In genomic region chr12:79241985-79242384, GRCm38 (mm10) we compare ENCODE assay signal across 28 mouse cellular contexts. TPM values are rescaled to one million over a fixed set of nuclear protein-coding genes. Genes with fewer than 3 reads are reported as not detected.
DNase-seq lines count a peak whose midpoint lies in the region; ATAC-seq and TF ChIP-seq lines count a peak whose summit lies in the region.
"Had no signal": no experiment of that assay in that cellular context is flagged by ENCODE, and none has a peak within 500 bp of the region (broad histone marks: within the 10 kb centered on the region; RNA-seq: fewer than 3 reads in every experiment).

No protein-coding gene starts in this region.

- 71% methylated on average over 2 of the region's 2 CpGs for WGBS in liver, embryonic 15.5 days (ENCODE audit: insufficient replicate concordance)
- 76% methylated on average over 2 of the region's 2 CpGs for WGBS in liver, embryonic 12.5 days (ENCODE audit: insufficient replicate concordance)
- 68% methylated on average over 2 of the region's 2 CpGs for WGBS in liver, postnatal 0 days (ENCODE audit: insufficient replicate concordance)
- WGBS in liver, embryonic 11.5 days = 84% methylated on average over 2 of the region's 2 CpGs
- 96% methylated on average over 2 of the region's 2 CpGs for WGBS in hindbrain, embryonic 12.5 days

- no peak overlapping the region for H3K4me3 ChIP-seq in liver, embryonic 15.5 days (replicated peaks)
- no peak overlapping the region for H3K4me3 ChIP-seq in liver, embryonic 12.5 days
- no peak overlapping the region for H3K4me3 ChIP-seq in liver, postnatal 0 days (ENCODE audit: low read depth, low read length)
- H3K4me3 ChIP-seq in liver, embryonic 11.5 days (ENCODE audit: low read depth, low read length) = no peak overlapping the region
- no peak overlapping the region for H3K4me3 ChIP-seq in hindbrain, embryonic 12.5 days
- H3K4me3 ChIP-seq: embryonic facial prominence, embryonic 13.5 days; embryonic facial prominence, embryonic 15.5 days; erythroblast, embryonic 14.5 days; forebrain, embryonic 10.5 days; forebrain, embryonic 12.5 days had no signal

- no peak overlapping the region for H3K4me2 ChIP-seq in liver, embryonic 15.5 days
- H3K4me2 ChIP-seq in liver, embryonic 12.5 days = no peak overlapping the region
- H3K4me2 ChIP-seq in liver, postnatal 0 days (ENCODE audit: low read depth, low read length) = no peak overlapping the region
- H3K4me2 ChIP-seq in liver, embryonic 11.5 days = no peak overlapping the region
- H3K4me2 ChIP-seq in hindbrain, embryonic 12.5 days (replicated peaks) = no peak overlapping the region
- H3K4me2 ChIP-seq: embryonic facial prominence, embryonic 13.5 days; embryonic facial prominence, embryonic 15.5 days; forebrain, embryonic 12.5 days had no signal

- no peak overlapping the region for H3K27ac ChIP-seq in liver, embryonic 15.5 days (replicated peaks)
- H3K27ac ChIP-seq in liver, embryonic 12.5 days = no peak overlapping the region
- 0 out of 2 replicates have a peak overlapping the region, but pooled peaks have one; percentile 16 for H3K27ac ChIP-seq in liver, postnatal 0 days (ENCODE audit: low read depth)
- H3K27ac ChIP-seq in liver, embryonic 11.5 days (ENCODE audit: low read depth, low read length) = no peak overlapping the region
- no peak overlapping the region for H3K27ac ChIP-seq in hindbrain, embryonic 12.5 days
- H3K27ac ChIP-seq: embryonic facial prominence, embryonic 13.5 days; embryonic facial prominence, embryonic 15.5 days; forebrain, embryonic 10.5 days; forebrain, embryonic 12.5 days had no signal

- no peaks in the 10 kb centered on the region; the same call in 1 of the 2 replicates for H3K4me1 ChIP-seq in liver, embryonic 15.5 days (replicated peaks)
- H3K4me1 ChIP-seq in liver, embryonic 12.5 days = no peaks in the 10 kb centered on the region
- H3K4me1 ChIP-seq in liver, postnatal 0 days (ENCODE audit: insufficient read depth) = peaks cover 4% of the 10 kb centered on the region; the same call in 1 of the 2 replicates
- no peaks in the 10 kb centered on the region for H3K4me1 ChIP-seq in liver, embryonic 11.5 days (replicated peaks; ENCODE audit: control insufficient read depth, insufficient read depth, low read length)
- H3K4me1 ChIP-seq in hindbrain, embryonic 12.5 days = no peaks in the 10 kb centered on the region
- H3K4me1 ChIP-seq: embryonic facial prominence, embryonic 13.5 days; embryonic facial prominence, embryonic 15.5 days; forebrain, embryonic 10.5 days; forebrain, embryonic 12.5 days had no signal

- no peak for DNase-seq in liver, postnatal 0 days
- no peak for DNase-seq in liver, embryonic 11.5 days (ENCODE audit: low spot score)
- DNase-seq in yolk sac, embryonic 10.5 days (ENCODE audit: low spot score) = peak; percentile 31
- DNase-seq: adrenal gland, adult 8-10 months; adrenal gland, postnatal 14 days; adrenal gland, postnatal 36 days; B cell, adult 2 months; cerebellum, adult 11-12 months; cerebellum, adult 2 months; cerebellum, adult 9-10 months; cerebellum, postnatal 10 days; cerebellum, postnatal 36 days; embryo, embryonic 11 days had no signal

- H3K36me3 ChIP-seq in liver, embryonic 15.5 days (replicated peaks) = peaks cover 90% of the 10 kb centered on the region
- H3K36me3 ChIP-seq in liver, embryonic 12.5 days = peaks cover 93% of the 10 kb centered on the region
- H3K36me3 ChIP-seq in liver, postnatal 0 days (replicated peaks; ENCODE audit: insufficient read depth, low read length) = peaks cover 89% of the 10 kb centered on the region
- peaks cover 28% of the 10 kb centered on the region for H3K36me3 ChIP-seq in liver, embryonic 11.5 days (ENCODE audit: control insufficient read depth, insufficient read depth, low read length)
- H3K36me3 ChIP-seq in hindbrain, embryonic 12.5 days = peaks cover 89% of the 10 kb centered on the region

- TF ChIP-seq EP300 in liver, postnatal 0 days (IDR thresholded peaks at IDR 0.05; ENCODE audit: low read depth) = no peak

- H3K9ac ChIP-seq in liver, embryonic 15.5 days = no peak overlapping the region
- no peak overlapping the region for H3K9ac ChIP-seq in liver, embryonic 12.5 days
- H3K9ac ChIP-seq in liver, postnatal 0 days (replicated peaks) = no peak overlapping the region
- no peak overlapping the region for H3K9ac ChIP-seq in liver, embryonic 11.5 days (ENCODE audit: low read depth, low read length)
- no peak overlapping the region for H3K9ac ChIP-seq in hindbrain, embryonic 12.5 days
- H3K9ac ChIP-seq: embryonic facial prominence, embryonic 13.5 days; embryonic facial prominence, embryonic 15.5 days; forebrain, embryonic 12.5 days had no signal

- ATAC-seq in liver, embryonic 15.5 days (ENCODE audit: insufficient read depth) = peak; percentile 47; the same call in 1 of the 2 replicates
- ATAC-seq in liver, embryonic 12.5 days = no peak
- peak; percentile 76 for ATAC-seq in liver, postnatal 0 days
- ATAC-seq in liver, embryonic 11.5 days (replicated peaks; ENCODE audit: low FRiP score) = no peak
- no peak for ATAC-seq in hindbrain, embryonic 12.5 days (ENCODE audit: low FRiP score)
- ATAC-seq: activated CD4-positive, CD25-positive, alpha-beta regulatory T cell, adult 4 months; CD4-positive, CD25-positive, alpha-beta regulatory T cell, adult 4 months; forebrain, embryonic 14.5 days; forebrain, embryonic 16.5 days; Patski had no signal

- no peaks in the 10 kb centered on the region for H3K9me3 ChIP-seq in liver, embryonic 15.5 days (replicated peaks)
- H3K9me3 ChIP-seq in liver, embryonic 12.5 days (replicated peaks) = no peaks in the 10 kb centered on the region
- no peaks in the 10 kb centered on the region for H3K9me3 ChIP-seq in liver, postnatal 0 days (ENCODE audit: low read length)
- H3K9me3 ChIP-seq in liver, embryonic 11.5 days (ENCODE audit: control insufficient read depth, low read length) = no peaks in the 10 kb centered on the region
- no peaks in the 10 kb centered on the region for H3K9me3 ChIP-seq in hindbrain, embryonic 12.5 days (replicated peaks)
- H3K9me3 ChIP-seq: embryonic facial prominence, embryonic 13.5 days; embryonic facial prominence, embryonic 15.5 days; forebrain, embryonic 10.5 days; forebrain, embryonic 12.5 days; G1E had no signal

- no peak for TF ChIP-seq CTCF in liver, postnatal 0 days (IDR thresholded peaks at IDR 0.05; ENCODE audit: low read depth)

- H3K27me3 ChIP-seq in liver, embryonic 15.5 days = no peaks in the 10 kb centered on the region
- no peaks in the 10 kb centered on the region for H3K27me3 ChIP-seq in liver, embryonic 12.5 days (replicated peaks)
- H3K27me3 ChIP-seq in liver, postnatal 0 days (ENCODE audit: insufficient read depth, low read length) = no peaks in the 10 kb centered on the region
- H3K27me3 ChIP-seq in liver, embryonic 11.5 days (replicated peaks; ENCODE audit: control insufficient read depth, insufficient read depth, low read length) = no peaks in the 10 kb centered on the region
- no peaks in the 10 kb centered on the region for H3K27me3 ChIP-seq in hindbrain, embryonic 12.5 days
- H3K27me3 ChIP-seq: CH12.LX; embryonic facial prominence, embryonic 13.5 days; embryonic facial prominence, embryonic 15.5 days; forebrain, embryonic 12.5 days; Patski had no signal

RNA-seq across cellular contexts. Expression of gene Rdh12, which starts 33.3 kb away (rescaled TPM):
- polyA plus RNA-seq in liver, embryonic 15.5 days (2015; fragmentation: Nextera tagmentation; extraction: Ambion mirVana) = 1.3 and 1.4 TPM in 2 replicates
- polyA plus RNA-seq in liver, embryonic 12.5 days (2016; fragmentation: Nextera tagmentation; extraction: Ambion mirVana) = 0.23 and 0.41 TPM in 2 replicates
- 1.6 and 1.8 TPM in 2 replicates for polyA plus RNA-seq in liver, postnatal 0 days (2015; fragmentation: Nextera tagmentation; extraction: Ambion mirVana)
- 0.58 and 0.62 TPM in 2 replicates for polyA plus RNA-seq in liver, embryonic 11.5 days (2014; fragmentation: Nextera tagmentation; extraction: Ambion mirVana)
- polyA plus RNA-seq in hindbrain, embryonic 12.5 days (2016; fragmentation: Nextera tagmentation; extraction: Ambion mirVana) = 1.1 and 1.5 TPM in 2 replicates
- polyA plus RNA-seq: G1E had no signal

RNA-seq across cellular contexts. Expression of gene Rdh11, which starts 49.9 kb away (rescaled TPM):
- polyA plus RNA-seq in liver, embryonic 15.5 days (2015; fragmentation: Nextera tagmentation; extraction: Ambion mirVana) = 20.8 and 22.2 TPM in 2 replicates
- 22.1 and 22.9 TPM in 2 replicates for polyA plus RNA-seq in liver, embryonic 12.5 days (2016; fragmentation: Nextera tagmentation; extraction: Ambion mirVana)
- 8.0 and 8.8 TPM in 2 replicates for polyA plus RNA-seq in liver, postnatal 0 days (2015; fragmentation: Nextera tagmentation; extraction: Ambion mirVana)
- 28.6 and 32.8 TPM in 2 replicates for polyA plus RNA-seq in liver, embryonic 11.5 days (2014; fragmentation: Nextera tagmentation; extraction: Ambion mirVana)
- polyA plus RNA-seq in hindbrain, embryonic 12.5 days (2016; fragmentation: Nextera tagmentation; extraction: Ambion mirVana) = 28.2 and 28.9 TPM in 2 replicates

RNA-seq across cellular contexts. Expression of gene Zfyve26, which starts 54.1 kb away (rescaled TPM):
- 7.3 and 7.6 TPM in 2 replicates for polyA plus RNA-seq in liver, embryonic 15.5 days (2015; fragmentation: Nextera tagmentation; extraction: Ambion mirVana)
- 10.6 and 11.1 TPM in 2 replicates for polyA plus RNA-seq in liver, embryonic 12.5 days (2016; fragmentation: Nextera tagmentation; extraction: Ambion mirVana)
- 4.2 and 4.8 TPM in 2 replicates for polyA plus RNA-seq in liver, postnatal 0 days (2015; fragmentation: Nextera tagmentation; extraction: Ambion mirVana)
- polyA plus RNA-seq in liver, embryonic 11.5 days (2014; fragmentation: Nextera tagmentation; extraction: Ambion mirVana) = 16.2 and 18.0 TPM in 2 replicates
- polyA plus RNA-seq in hindbrain, embryonic 12.5 days (2016; fragmentation: Nextera tagmentation; extraction: Ambion mirVana) = 15.0 and 15.8 TPM in 2 replicates

RNA-seq across cellular contexts. Expression of gene Rad51b, which starts 55.1 kb away (rescaled TPM):
- polyA plus RNA-seq in liver, embryonic 15.5 days (2015; fragmentation: Nextera tagmentation; extraction: Ambion mirVana) = 4.3 and 4.6 TPM in 2 replicates
- polyA plus RNA-seq in liver, embryonic 12.5 days (2016; fragmentation: Nextera tagmentation; extraction: Ambion mirVana) = 5.3 and 7.5 TPM in 2 replicates
- polyA plus RNA-seq in liver, postnatal 0 days (2015; fragmentation: Nextera tagmentation; extraction: Ambion mirVana) = 2.5 TPM in 2 replicates
- polyA plus RNA-seq in liver, embryonic 11.5 days (2014; fragmentation: Nextera tagmentation; extraction: Ambion mirVana) = 7.7 and 8.3 TPM in 2 replicates
- polyA plus RNA-seq in hindbrain, embryonic 12.5 days (2016; fragmentation: Nextera tagmentation; extraction: Ambion mirVana) = 4.3 and 5.2 TPM in 2 replicates

Comparison
In these comparisons a context has a peak if more than half of its experiments do, and no peak if none do; other contexts are left out.
1. ATAC-seq: peak in liver, embryonic 15.5 days (single experiment) and liver, postnatal 0 days (single experiment); none in liver, embryonic 12.5 days (single experiment), liver, embryonic 11.5 days (single experiment) and hindbrain, embryonic 12.5 days (single experiment).